Mouse (Mus musculus): ENCODE measurements around the gene Eml1. TPM values are rescaled to one million over a fixed set of nuclear protein-coding genes. Genes with fewer than 3 reads are reported as not detected.

Gene Eml1
- polyA plus RNA-seq, 1 experiment, result 0.38 TPM

- H3K4me1 ChIP-seq (ENCODE audit: control insufficient read depth, insufficient read depth, low read length), result no peaks in the 10 kb centered on the region
- H3K4me3 ChIP-seq (ENCODE audit: insufficient read depth, low read length), result no peak overlapping the region
- TF ChIP-seq CTCF (IDR thresholded peaks at IDR 0.05; ENCODE audit: low read depth, low read length) (no peak), POLR2A (IDR thresholded peaks at IDR 0.05; ENCODE audit: borderline replicate concordance, low read depth, low read length) (no peak)
- no peak overlapping the region for H3K27ac ChIP-seq (ENCODE audit: insufficient read depth, low read depth, low read length)
Observed at GRCm38 (mm10) chr12:108433498-108433897, 62.7 kb downstream of the Eml1 start.

- no peaks in the 10 kb centered on the region for H3K4me1 ChIP-seq (ENCODE audit: control insufficient read depth, insufficient read depth, low read length)
- no peak overlapping the region for H3K27ac ChIP-seq (ENCODE audit: insufficient read depth, low read depth, low read length)
- TF ChIP-seq POLR2A (IDR thresholded peaks at IDR 0.05; ENCODE audit: borderline replicate concordance, low read depth, low read length) (no peak), CTCF (IDR thresholded peaks at IDR 0.05; ENCODE audit: low read depth, low read length) (no peak)
- no peak overlapping the region for H3K4me3 ChIP-seq (ENCODE audit: insufficient read depth, low read length)
Observed at GRCm38 (mm10) chr12:108435444-108436015, 64.8 kb downstream of the Eml1 start.

- Histone ChIP-seq H3K4me1 (ENCODE audit: control insufficient read depth, insufficient read depth, low read length) (no peaks in the 10 kb centered on the region), H3K4me3 (ENCODE audit: insufficient read depth, low read length) (no peak overlapping the region), H3K27ac (ENCODE audit: insufficient read depth, low read depth, low read length) (no peak overlapping the region)
- no peak for TF ChIP-seq POLR2A (IDR thresholded peaks at IDR 0.05; ENCODE audit: borderline replicate concordance, low read depth, low read length)
- TF ChIP-seq CTCF (IDR thresholded peaks at IDR 0.05; ENCODE audit: low read depth, low read length), result no peak
Observed at GRCm38 (mm10) chr12:108436029-108436923, 65.5 kb downstream of the Eml1 start.

GRCm38 (mm10) chr12:108437446-108437845 lies 66.7 kb downstream of the Eml1 start:
- H3K27ac ChIP-seq (ENCODE audit: insufficient read depth, low read depth, low read length), result no peak overlapping the region
- H3K4me3 ChIP-seq (ENCODE audit: insufficient read depth, low read length), result no peak overlapping the region
- TF ChIP-seq POLR2A (IDR thresholded peaks at IDR 0.05; ENCODE audit: borderline replicate concordance, low read depth, low read length) (no peak), CTCF (IDR thresholded peaks at IDR 0.05; ENCODE audit: low read depth, low read length) (no peak)
- no peaks in the 10 kb centered on the region for H3K4me1 ChIP-seq (ENCODE audit: control insufficient read depth, insufficient read depth, low read length)

- Histone ChIP-seq H3K4me3 (ENCODE audit: insufficient read depth, low read length) (no peak overlapping the region), H3K4me1 (ENCODE audit: control insufficient read depth, insufficient read depth, low read length) (no peaks in the 10 kb centered on the region), H3K27ac (ENCODE audit: insufficient read depth, low read depth, low read length) (no peak overlapping the region)
- TF ChIP-seq POLR2A (IDR thresholded peaks at IDR 0.05; ENCODE audit: borderline replicate concordance, low read depth, low read length) (no peak), CTCF (IDR thresholded peaks at IDR 0.05; ENCODE audit: low read depth, low read length) (no peak)
Observed at GRCm38 (mm10) chr12:108443271-108443670, 72.5 kb downstream of the Eml1 start.

GRCm38 (mm10) chr12:108443708-108444107 lies 73.0 kb downstream of the Eml1 start:
- H3K4me3 ChIP-seq (ENCODE audit: insufficient read depth, low read length), result no peak overlapping the region
- no peak overlapping the region for H3K27ac ChIP-seq (ENCODE audit: insufficient read depth, low read depth, low read length)
- TF ChIP-seq POLR2A (IDR thresholded peaks at IDR 0.05; ENCODE audit: borderline replicate concordance, low read depth, low read length) (no peak), CTCF (IDR thresholded peaks at IDR 0.05; ENCODE audit: low read depth, low read length) (no peak)
- H3K4me1 ChIP-seq (ENCODE audit: control insufficient read depth, insufficient read depth, low read length), result no peaks in the 10 kb centered on the region

GRCm38 (mm10) chr12:108444166-108445115 lies 73.7 kb downstream of the Eml1 start:
- TF ChIP-seq CTCF (IDR thresholded peaks at IDR 0.05; ENCODE audit: low read depth, low read length) (no peak), POLR2A (IDR thresholded peaks at IDR 0.05; ENCODE audit: borderline replicate concordance, low read depth, low read length) (no peak)
- H3K4me3 ChIP-seq (ENCODE audit: insufficient read depth, low read length), result no peak overlapping the region
- H3K4me1 ChIP-seq (ENCODE audit: control insufficient read depth, insufficient read depth, low read length), result no peaks in the 10 kb centered on the region
- no peak overlapping the region for H3K27ac ChIP-seq (ENCODE audit: insufficient read depth, low read depth, low read length)

- Histone ChIP-seq H3K4me1 (ENCODE audit: control insufficient read depth, insufficient read depth, low read length) (no peaks in the 10 kb centered on the region), H3K4me3 (ENCODE audit: insufficient read depth, low read length) (no peak overlapping the region), H3K27ac (ENCODE audit: insufficient read depth, low read depth, low read length) (no peak overlapping the region)
- TF ChIP-seq CTCF (IDR thresholded peaks at IDR 0.05; ENCODE audit: low read depth, low read length) (no peak), POLR2A (IDR thresholded peaks at IDR 0.05; ENCODE audit: borderline replicate concordance, low read depth, low read length) (no peak)
Observed at GRCm38 (mm10) chr12:108446721-108447120, 76.0 kb downstream of the Eml1 start.

- H3K4me1 ChIP-seq (ENCODE audit: control insufficient read depth, insufficient read depth, low read length), result peaks cover 2% of the 10 kb centered on the region; the same call in 1 of the 2 replicates
- H3K4me3 ChIP-seq (ENCODE audit: insufficient read depth, low read length), result no peak overlapping the region
- H3K27ac ChIP-seq (ENCODE audit: insufficient read depth, low read depth, low read length), result no peak overlapping the region
- TF ChIP-seq CTCF (IDR thresholded peaks at IDR 0.05; ENCODE audit: low read depth, low read length), result no peak
- TF ChIP-seq POLR2A (IDR thresholded peaks at IDR 0.05; ENCODE audit: borderline replicate concordance, low read depth, low read length), result no peak
Observed at GRCm38 (mm10) chr12:108448396-108448795, 77.6 kb downstream of the Eml1 start.
